Mouse (Mus musculus) heart, adult 2 months (tissue): Measurements from ENCODE around the gene Tmem129. TPM values are rescaled to one million over a fixed set of nuclear protein-coding genes. Genes with fewer than 3 reads are reported as not detected.

ENCODE experiments used
- DNase-seq, 2 experiments: peaks; one replicate each; pipeline ENCODE4 v3.0.0; 2021
- H3K27ac ChIP-seq: fragments of 200-600 bp; 2 replicates; pipeline ENCODE4 v1.8.1; 2022
- H3K27me3 ChIP-seq: fragments of 200-500 bp; 2 replicates; pipeline ENCODE4 v1.6.1; 2012; ENCODE audit warnings: mild to moderate bottlenecking, low read length, inconsistent platforms, mixed read lengths; ENCODE audit not compliant: control insufficient read depth, insufficient read depth
- H3K36me3 ChIP-seq: fragments of 200-500 bp; 2 replicates; pipeline ENCODE4 v1.6.1; 2012; ENCODE audit warnings: low read length, inconsistent platforms; ENCODE audit not compliant: control insufficient read depth, insufficient read depth
- H3K4me1 ChIP-seq: fragments of 200-500 bp; 2 replicates; pipeline ENCODE4 v1.6.1; 2011; ENCODE audit warnings: low read length; ENCODE audit not compliant: control insufficient read depth, insufficient read depth
- H3K4me3 ChIP-seq: fragments of 200-600 bp; 2 replicates; pipeline ENCODE4 v1.8.1; 2022
- H3K79me2 ChIP-seq: fragments of 200-500 bp; replicated peaks from 2 replicates; pipeline ENCODE4 v1.6.1; 2012; ENCODE audit warnings: mild to moderate bottlenecking, inconsistent platforms, low read length, moderate library complexity, mixed read lengths; ENCODE audit not compliant: control insufficient read depth, insufficient read depth
- H3K9ac ChIP-seq: fragments of 200-500 bp; 2 replicates; pipeline ENCODE4 v1.6.1; 2012; ENCODE audit warnings: low read depth, mild to moderate bottlenecking, control low read depth, inconsistent platforms, low read length, mixed read lengths
- CTCF ChIP-seq: fragments of 200-600 bp; IDR thresholded peaks from 2 replicates; pipeline ENCODE4 v1.8.1; 2022; ENCODE audit warnings: antibody characterized with exemption, mild to moderate bottlenecking, moderate library complexity
- EP300 ChIP-seq: fragments of 200-500 bp; IDR thresholded peaks from 2 replicates; pipeline ENCODE4 v1.6.1; 2011; ENCODE audit warnings: low read depth, low read length, control low read depth; ENCODE audit not compliant: insufficient read depth
- POLR2A ChIP-seq: fragments of 200-500 bp; IDR thresholded peaks from 2 replicates; pipeline ENCODE4 v1.6.1; 2011; ENCODE audit warnings: mild to moderate bottlenecking, low read depth, low read length, control low read depth; ENCODE audit not compliant: insufficient read depth
- WGBS: fragments of 180-500 bp; shearing (Covaris S2); methylation state at CpG from one replicate; pipeline ENCODE4 v1.1.7; 2018; 5-methylcytosine and 5-hydroxymethylcytosine counted together
- intact Hi-C: fragments of 180-260 bp; cut with DNase I; formaldehyde crosslinking; loops from one replicate; pipeline ENCODE4 v1.15.1; 2025
- polyA plus RNA-seq: library from polyadenylated mRNA; depleted of rRNA; stranded (reverse); fragments of >200 nt; gene quantifications from 2 replicates; pipeline ENCODE4 v1.2.3, GENCODE M21; 2012
- total RNA-seq, 2 experiments: library from RNA; stranded (reverse); gene quantifications; 2 replicates each; pipeline ENCODE4 v1.2.3; 2021

The Tmem129 gene
- total and polyA plus RNA-seq, 3 experiments, result 19.3 to 40.1 (median 21.8) TPM

DNA sequence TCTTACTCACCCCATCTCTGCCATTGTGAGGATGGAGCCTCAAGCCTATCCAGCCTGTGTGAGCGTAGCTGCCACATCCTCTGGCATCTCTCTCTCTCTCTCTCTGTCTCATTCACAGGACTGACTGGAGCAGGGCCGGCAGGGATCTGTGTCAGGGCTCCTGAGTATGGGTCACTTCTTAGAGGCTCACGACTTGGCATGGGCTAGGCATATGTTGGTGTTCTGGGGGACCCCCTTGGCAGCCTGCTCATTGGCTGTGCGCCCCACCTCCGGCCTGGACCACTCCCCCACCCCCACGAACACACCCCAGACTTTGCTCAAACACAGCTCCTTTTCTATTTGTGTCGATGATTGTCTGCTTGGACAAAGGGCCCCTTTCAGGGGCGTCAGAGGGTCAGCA, 45.8 kb upstream of the Tmem129 start:
- no peaks in the 10 kb centered on the region for H3K27me3 ChIP-seq
- WGBS, result 88% methylated on average over 8 of the region's 8 CpGs
- no peaks in the 10 kb centered on the region for H3K4me1 ChIP-seq

DNA sequence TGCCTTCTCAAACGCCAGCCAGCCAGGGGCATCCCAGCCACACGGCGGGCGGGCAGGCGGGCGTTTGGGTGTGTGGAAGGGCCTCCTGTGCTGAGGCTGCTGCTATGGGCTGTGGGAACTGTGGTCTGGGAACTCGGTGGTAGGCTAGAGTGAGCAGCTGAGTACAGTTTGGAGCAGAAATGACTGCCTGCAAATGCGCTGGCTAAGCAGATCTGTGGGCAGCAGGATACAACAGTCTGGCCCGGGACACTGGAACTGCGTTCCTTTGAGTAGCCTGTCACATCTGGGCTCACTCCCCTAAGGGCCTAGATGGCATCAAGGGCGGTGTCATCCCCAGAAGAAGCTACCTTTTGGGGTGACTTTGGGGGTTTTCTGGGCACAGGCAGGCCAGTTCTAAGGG, 43.6 kb upstream of the Tmem129 start:
- Histone ChIP-seq H3K79me2 (no peaks in the 10 kb centered on the region), H3K27me3 (no peaks in the 10 kb centered on the region), H3K9ac (no peak overlapping the region), H3K27ac (no peak overlapping the region), H3K4me3 (no peak overlapping the region), H3K36me3 (no peaks in the 10 kb centered on the region), H3K4me1 (no peaks in the 10 kb centered on the region)
- no peak for TF ChIP-seq POLR2A
- TF ChIP-seq CTCF, result no peak
- DNase-seq, result no peak
- 90% methylated on average over 11 of the region's 11 CpGs for WGBS
- intact Hi-C loops, result no loop called here

More for the DNA sequence above, 45.8 kb upstream of the Tmem129 start:
- Histone ChIP-seq H3K27ac (no peak overlapping the region), H3K79me2 (no peaks in the 10 kb centered on the region), H3K36me3 (no peaks in the 10 kb centered on the region), H3K9ac (no peak overlapping the region), H3K4me3 (no peak overlapping the region)
- intact Hi-C loops, result no loop called here
- DNase-seq, result no peak
- no peak for TF ChIP-seq CTCF
- TF ChIP-seq POLR2A, result no peak
- TF ChIP-seq EP300, result no peak

DNA sequence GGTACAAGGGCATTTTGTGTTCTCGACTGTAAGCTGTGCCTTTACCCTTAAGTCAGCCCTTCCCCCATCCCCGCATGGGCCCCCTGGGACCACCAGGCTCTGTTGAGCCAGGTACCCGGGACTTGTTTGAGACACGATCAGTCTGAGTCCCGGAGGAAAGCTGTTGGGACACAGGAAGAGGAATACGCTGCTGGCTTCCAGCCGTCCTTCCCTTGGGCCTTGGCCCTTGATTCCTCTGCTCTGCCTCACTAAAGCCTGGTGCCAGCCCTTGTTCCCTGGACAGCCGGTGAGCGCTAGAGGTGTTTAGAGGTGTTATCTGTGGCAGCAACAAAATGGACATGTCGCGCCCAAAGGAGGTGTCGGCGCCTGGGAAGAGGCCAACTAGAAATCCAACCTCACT, 41.8 kb upstream of the Tmem129 start:
- no peak overlapping the region for H3K9ac ChIP-seq
- intact Hi-C loops, result no loop called here
- TF ChIP-seq CTCF (no peak), POLR2A (no peak), EP300 (no peak)
- no peaks in the 10 kb centered on the region for H3K27me3 ChIP-seq
- no peak for DNase-seq
- WGBS, result 15% methylated on average over 13 of the region's 13 CpGs
- H3K79me2 ChIP-seq, result no peaks in the 10 kb centered on the region
- H3K4me3 ChIP-seq, result no peak overlapping the region
- H3K27ac ChIP-seq, result no peak overlapping the region
- H3K4me1 ChIP-seq, result no peaks in the 10 kb centered on the region
- H3K36me3 ChIP-seq, result no peaks in the 10 kb centered on the region

DNA sequence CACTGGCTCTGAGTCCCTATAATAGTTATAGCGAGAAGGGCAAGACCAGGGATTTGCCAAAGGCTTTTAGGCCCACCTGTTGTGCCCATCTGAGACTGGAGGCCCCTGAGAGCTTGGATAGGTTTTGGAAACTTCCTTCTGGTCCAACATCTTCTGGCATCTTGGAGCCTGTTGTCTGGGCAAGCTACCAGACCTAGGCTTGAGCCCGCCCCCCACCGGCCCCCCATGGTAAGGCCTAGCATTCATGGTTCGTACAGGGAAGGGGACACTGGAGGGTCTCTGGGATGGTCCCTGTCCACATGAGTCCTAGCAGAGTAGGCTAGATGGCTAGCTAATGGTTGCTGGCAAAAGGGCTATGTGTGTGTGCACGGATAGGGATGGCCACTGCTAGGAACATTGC, 40.5 kb upstream of the Tmem129 start:
- Histone ChIP-seq H3K27ac (no peak overlapping the region), H3K9ac (no peak overlapping the region), H3K36me3 (no peaks in the 10 kb centered on the region), H3K4me3 (no peak overlapping the region), H3K79me2 (no peaks in the 10 kb centered on the region), H3K27me3 (no peaks in the 10 kb centered on the region), H3K4me1 (no peaks in the 10 kb centered on the region)
- DNase-seq, result no peak
- no peak for TF ChIP-seq EP300
- no peak for TF ChIP-seq POLR2A
- no peak for TF ChIP-seq CTCF
- WGBS, result 94% methylated on average over 5 of the region's 5 CpGs
- intact Hi-C loops, result loop anchor here (2.0 kb wide), 1 partner anchor 22 kb away; the partner anchor contains the start of gene Fgfr3

DNA sequence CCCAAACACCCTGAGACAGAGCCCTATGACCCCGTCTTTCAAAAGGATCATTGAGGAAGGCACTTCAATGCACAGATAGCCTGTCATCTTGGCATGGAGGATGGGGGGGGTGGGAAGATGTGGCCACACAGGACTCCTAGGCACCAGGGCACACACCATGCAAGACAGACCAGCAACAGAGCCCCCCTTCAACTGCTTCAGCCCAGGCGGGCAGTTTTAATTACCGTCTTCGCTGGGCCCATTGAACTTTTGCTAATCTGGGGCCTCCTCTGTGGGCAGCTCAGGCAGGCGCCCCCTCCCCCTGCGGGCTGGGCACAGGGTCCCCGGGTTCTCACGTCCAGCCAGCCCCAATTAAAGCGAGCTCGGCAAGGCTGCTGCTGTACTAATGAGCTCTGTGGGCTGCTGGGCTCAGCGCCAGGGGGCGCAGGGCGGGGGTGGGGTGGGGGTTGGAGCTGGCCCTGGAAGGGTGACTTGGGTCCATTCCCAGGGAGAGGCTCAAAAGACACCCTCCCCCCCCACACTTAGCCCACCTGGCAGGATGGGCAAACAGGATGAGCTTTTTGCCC, 39.8 kb upstream of the Tmem129 start:
- TF ChIP-seq CTCF, result no peak
- no peak for TF ChIP-seq EP300
- TF ChIP-seq POLR2A, result no peak
- H3K27ac ChIP-seq, result no peak overlapping the region
- DNase-seq, result no peak
- intact Hi-C loops, result loop anchor here (2.0 kb wide), 1 partner anchor 23 kb away; the partner anchor contains the start of gene Fgfr3
- no peaks in the 10 kb centered on the region for H3K4me1 ChIP-seq
- H3K9ac ChIP-seq, result no peak overlapping the region
- WGBS, result 55% methylated on average over 13 of the region's 13 CpGs
- no peaks in the 10 kb centered on the region for H3K36me3 ChIP-seq
- no peaks in the 10 kb centered on the region for H3K79me2 ChIP-seq
- H3K27me3 ChIP-seq, result no peaks in the 10 kb centered on the region
- H3K4me3 ChIP-seq, result no peak overlapping the region

DNA sequence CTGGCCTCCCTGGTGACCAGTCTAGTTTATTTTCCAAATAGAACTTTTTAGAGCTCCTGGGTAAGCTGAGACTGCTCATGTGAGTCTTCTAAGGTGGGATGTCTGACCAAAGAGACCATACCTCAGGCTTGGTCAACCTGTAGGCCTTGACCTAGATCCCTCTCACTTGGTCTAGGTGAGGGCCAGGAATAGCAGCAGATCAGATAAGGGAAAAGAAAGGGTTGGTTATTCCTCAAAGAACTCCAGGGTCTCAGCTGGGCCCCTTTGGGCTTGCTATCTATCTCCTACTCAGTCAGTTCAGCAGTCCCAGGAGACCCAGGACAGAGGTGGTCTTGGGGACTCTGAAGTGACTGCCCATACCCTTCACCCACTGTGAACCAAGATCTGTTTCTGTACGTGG, 39.3 kb upstream of the Tmem129 start:
- Histone ChIP-seq H3K9ac (no peak overlapping the region), H3K27me3 (no peaks in the 10 kb centered on the region), H3K4me3 (no peak overlapping the region), H3K79me2 (no peaks in the 10 kb centered on the region), H3K36me3 (no peaks in the 10 kb centered on the region), H3K27ac (no peak overlapping the region), H3K4me1 (no peaks in the 10 kb centered on the region)
- 92% methylated on average over 1 of the region's 1 CpGs for WGBS
- no peak for DNase-seq
- intact Hi-C loops, result no loop called here
- TF ChIP-seq POLR2A, result no peak
- TF ChIP-seq EP300, result no peak
- no peak for TF ChIP-seq CTCF

DNA sequence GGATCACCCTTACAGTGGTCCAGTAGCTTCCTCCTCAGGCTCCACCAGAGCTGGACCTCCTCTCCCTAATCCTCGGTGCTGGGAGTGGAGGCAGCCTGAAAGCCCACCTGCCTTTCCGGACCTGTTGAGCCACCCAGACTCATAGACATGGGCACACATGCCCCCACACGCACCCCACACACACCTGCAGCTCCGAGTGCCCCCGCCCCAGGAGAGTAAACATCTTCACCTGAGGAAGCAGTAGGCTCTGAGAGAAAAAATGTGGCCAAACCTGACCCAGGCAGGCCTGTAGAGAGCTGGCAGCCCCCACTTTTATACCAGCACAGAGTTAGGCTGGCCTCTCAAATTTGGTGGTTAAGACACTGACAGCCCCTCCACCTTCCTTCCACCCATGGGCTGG, 38.2 kb upstream of the Tmem129 start:
- Histone ChIP-seq H3K9ac (no peak overlapping the region), H3K27me3 (no peaks in the 10 kb centered on the region), H3K36me3 (no peaks in the 10 kb centered on the region), H3K27ac (no peak overlapping the region), H3K4me3 (no peak overlapping the region), H3K4me1 (no peaks in the 10 kb centered on the region), H3K79me2 (no peaks in the 10 kb centered on the region)
- no peak for DNase-seq
- intact Hi-C loops, result no loop called here
- TF ChIP-seq POLR2A (no peak), EP300 (no peak), CTCF (no peak)
- 94% methylated on average over 5 of the region's 5 CpGs for WGBS
